Mouse (Mus musculus): ENCODE results near the gene Neu1.

The Neu1 gene

GRCm38 (mm10) chr17:34902895-34903294 is 28.2 kb upstream of the Neu1 start:
- no peak for DNase-seq

DNA sequence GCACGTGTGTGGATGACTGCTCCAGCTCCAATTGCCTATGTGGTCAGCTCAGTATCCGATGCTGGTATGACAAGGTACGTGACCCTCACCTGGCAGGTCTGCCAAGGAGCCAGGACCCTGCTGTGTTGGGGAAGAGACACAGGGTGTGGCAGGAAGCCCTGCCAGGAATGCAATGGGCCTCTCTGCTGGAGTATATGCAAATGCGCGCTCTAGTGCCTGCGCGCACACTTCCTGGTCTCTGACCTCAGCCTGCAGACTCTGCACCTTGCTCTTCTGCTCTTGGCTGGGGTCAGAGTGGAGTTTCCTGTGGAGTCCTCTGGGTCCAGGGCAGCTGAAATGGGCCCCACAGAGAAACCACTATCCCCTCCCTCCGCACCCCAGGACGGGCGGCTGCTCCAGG is 20.1 kb upstream of the Neu1 start:
- DNase-seq: no peak

- peak; percentile 90 for DNase-seq
Measured at GRCm38 (mm10) chr17:34911945-34912351, 19.1 kb upstream of the Neu1 start.

- peak; percentile 13 for DNase-seq
Measured at GRCm38 (mm10) chr17:34913930-34914665, 17.0 kb upstream of the Neu1 start, which contains the start of gene Slc44a4. TSS of gene Slc44a4 (plus strand) at chr17:34914466.

- DNase-seq: peak; percentile 25
Measured at GRCm38 (mm10) chr17:34915410-34915831, 15.6 kb upstream of the Neu1 start.

- no peak for DNase-seq
Measured at GRCm38 (mm10) chr17:34916316-34916715, 14.7 kb upstream of the Neu1 start.

DNA sequence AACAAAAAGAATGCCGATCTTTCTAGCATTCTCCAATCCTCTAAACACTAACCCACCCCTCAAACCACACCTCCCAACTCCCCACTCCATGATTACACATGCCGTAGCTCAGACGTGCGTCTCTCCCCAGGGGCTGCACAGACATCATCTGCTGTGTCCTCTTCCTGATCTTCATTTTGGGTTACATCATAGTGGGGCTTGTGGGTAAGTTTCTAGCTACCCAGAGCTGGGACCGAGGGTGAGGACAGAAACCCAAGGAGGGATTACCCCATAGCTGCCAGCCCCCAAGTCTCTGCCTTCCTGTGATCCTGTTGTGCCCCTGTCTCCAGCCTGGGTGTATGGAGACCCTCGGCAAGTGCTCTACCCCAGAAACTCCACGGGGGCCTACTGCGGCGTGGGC is 13.9 kb upstream of the Neu1 start:
- no peak for DNase-seq

DNA sequence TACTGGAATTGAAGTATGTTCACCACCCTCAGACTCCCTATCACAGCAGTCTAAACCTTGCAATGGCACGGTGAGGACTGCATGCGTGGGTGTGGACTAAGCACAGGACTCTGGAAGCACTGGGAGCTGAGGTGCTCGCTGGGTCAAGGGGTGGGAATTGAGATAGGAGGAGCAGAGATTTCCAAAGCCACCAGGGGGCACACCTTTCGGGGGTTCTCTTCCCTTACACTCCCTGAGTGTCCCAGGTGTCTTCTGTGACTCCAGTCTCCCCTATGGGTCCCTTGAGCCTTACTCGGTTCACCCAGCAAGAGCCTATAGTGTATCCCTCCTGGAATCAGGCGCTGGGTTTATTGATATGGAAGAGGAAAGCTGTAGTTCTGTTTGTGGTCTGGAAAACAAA is 8.1 kb upstream of the Neu1 start:
- no peak for DNase-seq

- no peak for DNase-seq
Measured at GRCm38 (mm10) chr17:34924258-34924657, 6.8 kb upstream of the Neu1 start.

- no peak for DNase-seq
Measured at GRCm38 (mm10) chr17:34927306-34928019, 3.6 kb upstream of the Neu1 start.

GRCm38 (mm10) chr17:34928841-34929240 is 2.2 kb upstream of the Neu1 start:
- DNase-seq: no peak

DNA sequence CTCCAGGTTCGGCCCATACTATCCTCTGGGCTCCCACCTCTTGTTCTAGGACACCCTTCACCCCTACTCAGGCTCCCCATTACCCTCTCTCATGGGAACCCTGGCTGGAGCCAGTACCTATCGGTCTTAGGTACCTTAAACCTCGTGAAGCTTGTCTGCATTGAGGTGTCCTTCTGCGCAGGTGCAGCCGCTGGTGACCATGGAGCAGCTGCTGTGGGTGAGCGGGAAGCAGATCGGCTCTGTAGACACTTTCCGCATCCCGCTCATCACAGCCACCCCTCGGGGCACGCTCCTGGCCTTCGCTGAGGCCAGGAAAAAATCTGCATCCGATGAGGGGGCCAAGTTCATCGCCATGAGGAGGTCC is 664 bp downstream of the Neu1 start:
- DNase-seq: no peak

GRCm38 (mm10) chr17:34932287-34932686 is 1.2 kb downstream of the Neu1 start:
- DNase-seq: no peak

- no peak for DNase-seq
Measured at GRCm38 (mm10) chr17:34934031-34934430, 3.0 kb downstream of the Neu1 start.

DNA sequence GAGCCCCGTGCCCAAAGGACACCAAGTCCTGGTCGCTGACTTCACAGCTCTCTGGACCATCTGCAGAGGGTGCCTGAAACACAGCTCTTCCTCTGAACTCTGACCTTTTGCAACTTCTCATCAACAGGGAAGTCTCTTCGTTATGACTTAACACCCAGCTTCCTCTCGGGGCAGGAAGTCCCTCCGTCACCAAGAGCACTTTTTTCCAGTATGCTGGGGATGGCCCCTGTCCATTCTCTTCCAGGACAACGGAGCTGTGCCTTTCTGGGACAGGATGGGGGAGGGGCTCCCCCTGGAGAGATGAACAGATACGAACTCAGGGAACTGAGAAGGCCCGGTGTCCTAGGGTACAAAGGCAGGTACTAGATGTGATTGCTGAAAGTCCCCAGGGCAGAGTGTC is 3.8 kb downstream of the Neu1 start:
- no peak for DNase-seq

GRCm38 (mm10) chr17:34937960-34938505 is 7.0 kb downstream of the Neu1 start:
- DNase-seq: no peak

DNA sequence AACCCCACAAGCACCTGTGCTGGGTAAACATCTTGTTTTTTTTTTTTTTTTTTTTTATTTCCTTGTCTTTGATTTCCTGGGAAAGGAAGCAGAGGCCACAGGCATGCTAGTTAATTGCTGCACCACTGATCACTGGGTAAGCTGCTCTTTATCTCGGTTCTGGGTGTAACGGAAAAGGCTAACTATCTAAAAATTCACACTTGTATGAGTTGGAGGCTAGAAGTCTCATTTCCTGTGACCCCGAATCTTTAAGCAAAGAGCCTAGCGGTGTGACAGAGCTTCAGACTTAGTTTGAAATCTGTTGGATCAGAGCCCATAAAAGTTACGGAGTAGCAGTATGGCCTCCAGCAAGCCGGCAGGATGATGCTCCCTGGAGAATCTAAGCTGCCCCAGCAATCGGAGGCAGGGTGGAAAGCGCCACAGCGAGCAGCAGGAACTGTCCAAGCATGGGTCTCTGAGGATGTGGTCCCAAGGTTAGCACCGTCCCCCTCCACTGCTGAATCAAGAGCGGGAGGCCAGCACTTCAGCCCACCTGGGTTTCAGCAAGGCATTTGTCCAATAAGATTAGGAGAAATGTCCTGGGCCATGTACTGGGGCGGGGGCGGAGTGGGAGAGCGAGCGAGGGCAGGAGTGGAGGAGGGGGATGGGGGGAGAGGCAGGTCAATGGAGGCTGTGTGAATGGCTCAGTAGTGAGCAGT is 10.4 kb downstream of the Neu1 start:
- DNase-seq: no peak

DNA sequence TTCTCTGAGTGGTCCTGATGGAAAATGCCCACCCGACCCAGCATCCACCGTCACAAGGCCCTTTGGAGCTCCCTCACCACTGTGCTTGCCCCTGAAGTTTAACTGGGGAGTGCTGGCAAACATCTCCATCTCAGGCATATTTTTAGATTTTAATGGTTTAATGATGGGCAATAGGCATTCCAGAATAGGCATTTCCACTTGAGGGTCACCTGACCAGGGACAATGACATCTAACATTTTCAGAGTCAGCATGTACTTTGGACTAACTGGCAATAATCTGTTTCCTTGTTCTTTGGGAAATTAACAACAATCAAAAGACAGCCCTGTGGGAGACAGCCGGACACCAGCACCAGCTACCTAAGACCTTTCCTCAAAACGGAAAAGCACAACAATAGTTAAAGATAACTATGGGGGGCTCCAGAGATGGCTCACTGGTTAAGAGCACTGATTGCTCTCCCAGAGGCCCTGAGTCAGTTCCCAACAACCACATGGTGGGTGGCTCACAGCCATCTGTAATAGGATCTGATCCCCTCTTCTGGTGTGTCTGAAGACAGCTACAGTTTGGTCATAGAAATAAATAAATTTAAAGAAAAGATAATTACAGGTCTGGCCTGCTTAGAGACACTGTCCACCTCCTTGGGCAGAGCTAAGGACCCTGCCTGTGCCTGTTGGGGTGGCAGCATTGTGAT is 12.2 kb downstream of the Neu1 start:
- no peak for DNase-seq

GRCm38 (mm10) chr17:34944362-34944761 is 13.3 kb downstream of the Neu1 start:
- DNase-seq: no peak

DNA sequence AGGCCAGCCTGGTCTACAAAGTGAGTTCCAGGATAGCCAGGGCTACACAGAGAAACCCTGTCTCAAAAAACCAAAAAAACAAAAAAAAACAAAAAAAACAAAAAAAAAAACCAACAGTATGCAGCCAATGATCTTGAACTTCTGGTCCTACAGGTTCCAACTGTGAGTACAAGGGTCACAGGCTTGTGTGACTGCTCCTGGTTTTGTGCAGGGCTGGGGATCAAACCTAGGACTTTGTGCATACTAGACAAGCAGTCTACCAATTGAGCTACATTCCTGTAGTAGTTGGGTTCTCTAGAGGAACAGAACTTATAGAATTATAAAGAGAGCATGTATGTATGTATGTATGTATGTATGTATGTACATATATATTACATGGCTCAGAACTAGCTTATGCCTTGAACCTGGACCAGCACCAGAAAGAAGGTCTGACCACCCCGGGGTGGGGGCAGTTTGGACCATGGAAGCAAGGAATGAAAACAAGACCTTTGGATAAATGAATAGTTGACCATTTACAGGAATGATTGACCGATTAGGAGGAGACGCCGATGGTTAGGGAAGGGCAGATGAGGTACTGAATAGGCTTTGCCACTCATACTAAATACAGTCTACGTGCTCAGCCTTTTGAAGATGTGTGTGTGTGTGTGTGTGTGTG is 15.6 kb downstream of the Neu1 start:
- DNase-seq: no peak

DNA sequence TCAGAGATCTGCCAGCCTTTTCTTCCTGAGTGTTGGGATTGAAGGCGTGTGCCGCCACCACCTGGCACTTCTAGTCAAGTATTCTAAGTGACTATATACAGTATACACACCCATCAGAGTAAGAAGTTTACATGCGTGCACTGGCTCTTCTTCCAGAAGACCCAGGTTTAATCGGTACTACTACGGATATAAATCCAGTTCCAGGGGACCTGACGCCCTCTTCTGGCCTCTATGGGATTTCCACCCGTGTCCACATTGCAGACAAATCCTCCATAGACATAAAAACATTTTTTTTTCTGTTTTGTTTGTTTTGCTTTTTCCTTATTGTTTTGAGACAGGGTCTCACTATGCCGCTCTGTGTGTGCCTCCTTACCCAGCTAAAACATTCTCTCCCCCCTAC is 16.6 kb downstream of the Neu1 start:
- peak; percentile 39 for DNase-seq

All from lung, postnatal 14 days (tissue).